Mouse (Mus musculus): ENCODE results near the gene Rtl8b. TPM values are rescaled to one million over a fixed set of nuclear protein-coding genes. Genes with fewer than 3 reads are reported as not detected.

Rtl8b gene
- 25.6 TPM for total RNA-seq (2023)

GRCm38 (mm10) chrX:53670294-53670693 is at the start of gene Rtl8b:
TSS of gene Rtl8b (minus strand) at chrX:53670408.

GRCm38 (mm10) chrX:53642980-53643961 is 26.9 kb downstream of the Rtl8b start, which contains the start of gene Rtl8a:
TSS of gene Rtl8a (minus strand) at chrX:53643682.

Other genes with a start within 250 kb of the Rtl8b start
- gene Etd, start 235.5 kb downstream of the Rtl8b start, total RNA-seq (2023): not detected
- gene Rtl8c, start 62.4 kb downstream of the Rtl8b start, total RNA-seq (2023): 17.4 TPM
- not detected for gene Gm14597, start 61.4 kb downstream of the Rtl8b start, total RNA-seq (2023)
- gene Rtl8a, start 26.7 kb downstream of the Rtl8b start, total RNA-seq (2023): 49.4 TPM
- gene 4930502E18Rik, start 54.4 kb upstream of the Rtl8b start, total RNA-seq (2023): not detected
- not detected for gene 1700013H16Rik, start 87.4 kb upstream of the Rtl8b start, total RNA-seq (2023)
- gene Zfp36l3, start 106.0 kb upstream of the Rtl8b start, total RNA-seq (2023): not detected
- not detected for gene Xlr, start 127.3 kb upstream of the Rtl8b start, total RNA-seq (2023)

All from CD4-positive naive resting alpha-beta T cell, adult 57 days (primary cell).